Mouse (Mus musculus): Measurements from ENCODE around the gene Rgl1. TPM values are rescaled to one million over a fixed set of nuclear protein-coding genes. Genes with fewer than 3 reads are reported as not detected.

The Rgl1 gene
- polyA plus RNA-seq, 1 experiment from 2014 or later, result 66.1 TPM

DNA sequence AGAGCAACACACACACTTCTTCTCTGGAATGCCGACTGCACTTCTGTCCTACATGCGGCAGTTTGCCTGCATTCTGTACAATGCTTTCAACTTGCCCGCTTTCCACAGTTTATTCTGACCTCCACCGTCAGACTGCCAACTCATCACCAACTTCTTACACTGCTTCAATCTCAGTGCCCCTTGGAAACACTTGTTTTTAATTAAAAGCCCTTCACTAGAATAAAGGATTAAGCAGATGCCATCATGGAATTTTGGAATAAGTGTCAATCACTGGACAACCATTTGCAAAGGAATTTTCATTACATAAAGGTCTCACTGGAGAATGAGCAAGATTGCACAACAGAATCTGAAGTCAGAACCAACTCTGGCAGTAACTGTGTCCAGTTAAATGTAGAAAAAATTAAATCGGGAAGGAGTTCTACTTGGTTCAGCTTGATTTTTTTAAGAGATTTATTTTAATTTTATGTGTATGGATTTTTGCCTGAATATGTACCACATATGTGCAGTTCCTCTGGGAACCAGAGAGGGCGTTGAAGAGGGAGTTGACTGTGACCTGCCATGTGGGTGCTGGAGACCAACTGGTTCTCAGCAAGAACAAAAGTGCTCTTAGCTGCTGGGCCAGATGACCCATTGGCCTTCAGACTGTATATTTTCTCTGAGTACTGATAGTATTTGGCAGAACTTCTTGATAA lies 84.3 kb downstream of the Rgl1 start:
- 0 out of 2 replicates have a peak overlapping the region, but pooled peaks have one; percentile 14 for H3K4me2 ChIP-seq
- no peaks in the 10 kb centered on the region for H3K9me3 ChIP-seq (replicated peaks)
- H3K4me1 ChIP-seq (replicated peaks), result peaks cover 72% of the 10 kb centered on the region
- H3K27ac ChIP-seq (ENCODE audit: poor library complexity, severe bottlenecking), result peak overlapping the region; percentile 95
- peak overlapping the region; percentile 40; the same call in 1 of the 2 replicates for H3K9ac ChIP-seq
- H3K27me3 ChIP-seq (replicated peaks), result no peaks in the 10 kb centered on the region
- WGBS, result 44% methylated on average over 6 of the region's 6 CpGs
- ATAC-seq (ENCODE audit: insufficient number of reproducible peaks, low FRiP score), result no peak
- H3K36me3 ChIP-seq, result no peaks in the 10 kb centered on the region
- no peak overlapping the region for H3K4me3 ChIP-seq

DNA sequence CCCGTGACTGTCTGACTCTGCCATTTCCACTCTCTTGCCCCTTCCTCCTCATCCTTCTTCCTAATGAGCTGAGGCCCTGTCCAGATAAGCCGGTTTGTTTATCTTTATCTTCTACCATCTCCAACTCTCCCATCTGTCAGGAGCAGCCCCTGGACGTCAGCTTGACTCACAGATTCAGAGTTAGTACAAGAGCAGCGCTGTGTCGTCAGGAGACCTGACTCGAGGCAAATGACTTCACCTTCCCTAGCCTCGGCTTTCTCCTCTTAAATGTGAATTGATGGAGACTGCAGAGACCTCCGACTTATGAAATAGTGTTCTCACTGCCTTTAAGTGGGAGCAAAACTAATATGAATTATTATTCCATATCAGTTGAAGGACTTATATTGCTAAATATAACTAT lies 85.0 kb downstream of the Rgl1 start:
- peak overlapping the region; percentile 5; the same call in 1 of the 2 replicates for H3K9ac ChIP-seq
- no peaks in the 10 kb centered on the region for H3K27me3 ChIP-seq (replicated peaks)
- peak overlapping the region; percentile 3; the same call in 1 of the 2 replicates for H3K4me2 ChIP-seq
- ATAC-seq (ENCODE audit: insufficient number of reproducible peaks, low FRiP score), result no peak
- H3K9me3 ChIP-seq (replicated peaks), result no peaks in the 10 kb centered on the region
- no peaks in the 10 kb centered on the region for H3K36me3 ChIP-seq
- 16% methylated on average over 8 of the region's 8 CpGs for WGBS
- H3K4me1 ChIP-seq (replicated peaks), result peaks cover 66% of the 10 kb centered on the region
- no peak overlapping the region for H3K4me3 ChIP-seq
- H3K27ac ChIP-seq (ENCODE audit: poor library complexity, severe bottlenecking), result peak overlapping the region; percentile 1; the same call in 1 of the 2 replicates

DNA sequence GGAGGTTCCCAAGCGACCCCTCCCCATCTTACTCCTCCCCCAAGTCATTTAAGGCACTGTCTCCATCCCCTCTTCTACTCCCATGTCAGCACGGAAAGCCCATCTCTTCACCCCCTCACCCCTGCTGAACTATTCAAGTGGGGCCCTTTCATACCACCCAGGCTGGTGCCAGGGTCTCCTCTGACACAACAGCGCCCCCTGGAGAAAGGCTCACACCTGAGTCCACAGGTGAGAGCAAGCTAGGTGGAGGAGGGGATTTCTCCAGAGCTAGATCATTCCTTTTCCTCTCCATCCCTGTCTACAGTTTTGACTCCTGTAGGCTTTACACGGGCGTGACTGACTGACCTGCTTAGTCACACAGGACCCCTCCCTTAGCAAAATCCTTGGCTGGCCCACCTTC lies 87.7 kb downstream of the Rgl1 start:
- no peak; the same call in 1 of the 2 replicates for ATAC-seq (ENCODE audit: insufficient number of reproducible peaks, low FRiP score)
- Histone ChIP-seq H3K4me3 (no peak overlapping the region), H3K27ac (ENCODE audit: poor library complexity, severe bottlenecking) (no peak overlapping the region), H3K36me3 (no peaks in the 10 kb centered on the region), H3K9me3 (replicated peaks) (no peaks in the 10 kb centered on the region), H3K9ac (no peak overlapping the region), H3K4me1 (replicated peaks) (peaks cover 44% of the 10 kb centered on the region), H3K4me2 (no peak overlapping the region), H3K27me3 (replicated peaks) (no peaks in the 10 kb centered on the region)
- WGBS, result 49% methylated on average over 5 of the region's 5 CpGs

DNA sequence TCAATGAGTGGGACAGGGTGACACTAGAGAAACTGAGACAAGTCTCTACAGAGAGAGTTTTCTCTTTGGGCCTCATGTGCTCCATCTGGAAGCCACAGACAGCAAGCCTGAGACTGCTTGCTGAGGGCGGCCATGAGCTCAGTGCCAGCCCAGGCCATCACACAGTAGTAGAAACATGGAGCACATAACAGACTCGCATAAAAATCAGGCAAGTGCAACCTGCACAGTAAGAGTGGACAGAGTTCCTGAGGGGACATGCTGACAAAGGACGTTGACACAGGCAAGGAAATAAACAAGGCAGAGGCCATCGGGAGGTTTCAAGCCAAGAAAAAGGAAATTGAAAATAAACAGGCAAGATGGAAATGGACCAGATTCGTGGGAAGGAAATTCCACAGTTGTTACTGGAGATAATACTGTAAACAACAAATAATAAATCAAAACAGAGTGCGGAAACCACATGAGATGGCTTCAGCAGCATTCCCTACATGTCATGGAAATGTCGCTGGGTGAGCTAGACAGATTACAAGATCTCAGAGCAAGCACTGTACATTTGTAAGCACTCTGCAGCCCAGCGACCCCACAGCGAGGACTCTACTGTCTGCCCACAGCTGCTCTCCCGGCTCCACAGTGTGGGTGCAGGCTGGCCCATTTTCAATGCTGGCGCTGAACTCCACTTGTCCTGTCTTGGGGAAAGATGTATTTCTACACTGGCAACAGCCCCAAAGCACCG lies 88.5 kb downstream of the Rgl1 start:
- no peak overlapping the region for H3K4me3 ChIP-seq
- no peaks in the 10 kb centered on the region for H3K27me3 ChIP-seq (replicated peaks)
- no peaks in the 10 kb centered on the region for H3K9me3 ChIP-seq (replicated peaks)
- peaks cover 37% of the 10 kb centered on the region for H3K4me1 ChIP-seq (replicated peaks)
- H3K27ac ChIP-seq (ENCODE audit: poor library complexity, severe bottlenecking), result no peak overlapping the region
- no peak overlapping the region for H3K4me2 ChIP-seq
- ATAC-seq (ENCODE audit: insufficient number of reproducible peaks, low FRiP score), result no peak
- 58% methylated on average over 12 of the region's 12 CpGs for WGBS
- H3K9ac ChIP-seq, result no peak overlapping the region
- H3K36me3 ChIP-seq, result no peaks in the 10 kb centered on the region

DNA sequence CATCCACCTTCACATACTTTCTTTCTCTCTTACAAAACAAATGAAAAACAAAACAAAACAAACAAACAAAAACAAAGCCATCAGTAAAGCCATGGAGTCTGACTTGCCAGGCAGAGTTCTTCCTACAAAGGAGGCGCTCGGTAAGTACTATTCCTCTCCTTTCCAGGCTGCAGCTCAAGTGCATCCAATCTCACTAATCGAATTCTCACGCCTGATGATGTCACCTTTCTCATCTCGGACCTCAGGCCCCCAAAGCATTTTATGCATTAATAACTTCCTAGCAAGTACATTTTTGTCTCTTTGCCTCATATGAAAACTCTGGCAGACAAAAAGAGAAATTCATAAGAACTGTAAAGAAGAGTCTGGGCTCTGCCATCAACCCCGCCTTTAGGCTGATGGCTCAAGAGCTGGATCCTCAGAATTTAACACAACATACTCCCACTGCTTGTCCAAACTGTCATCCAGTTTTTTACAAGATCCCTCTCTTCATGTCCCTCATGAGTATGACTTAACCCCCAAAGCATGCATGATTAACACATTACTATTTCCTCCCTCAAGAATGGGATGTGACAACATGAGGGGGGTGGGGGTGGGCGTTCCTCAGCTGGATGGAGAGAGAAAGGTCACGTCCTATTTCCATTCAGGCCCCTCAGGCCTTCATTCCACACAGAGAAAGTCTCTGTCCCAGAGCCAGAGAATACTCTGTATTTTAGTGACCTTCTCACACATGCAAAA lies 96.5 kb downstream of the Rgl1 start:
- Histone ChIP-seq H3K4me3 (no peak overlapping the region), H3K36me3 (no peaks in the 10 kb centered on the region), H3K9me3 (replicated peaks) (no peaks in the 10 kb centered on the region), H3K4me2 (no peak overlapping the region; the same call in 1 of the 2 replicates), H3K4me1 (replicated peaks) (peaks cover 22% of the 10 kb centered on the region), H3K27ac (ENCODE audit: poor library complexity, severe bottlenecking) (peak overlapping the region; percentile 73), H3K27me3 (replicated peaks) (no peaks in the 10 kb centered on the region), H3K9ac (no peak overlapping the region)
- ATAC-seq (ENCODE audit: insufficient number of reproducible peaks, low FRiP score), result peak; percentile 66
- 37% methylated on average over 8 of the region's 8 CpGs for WGBS

DNA sequence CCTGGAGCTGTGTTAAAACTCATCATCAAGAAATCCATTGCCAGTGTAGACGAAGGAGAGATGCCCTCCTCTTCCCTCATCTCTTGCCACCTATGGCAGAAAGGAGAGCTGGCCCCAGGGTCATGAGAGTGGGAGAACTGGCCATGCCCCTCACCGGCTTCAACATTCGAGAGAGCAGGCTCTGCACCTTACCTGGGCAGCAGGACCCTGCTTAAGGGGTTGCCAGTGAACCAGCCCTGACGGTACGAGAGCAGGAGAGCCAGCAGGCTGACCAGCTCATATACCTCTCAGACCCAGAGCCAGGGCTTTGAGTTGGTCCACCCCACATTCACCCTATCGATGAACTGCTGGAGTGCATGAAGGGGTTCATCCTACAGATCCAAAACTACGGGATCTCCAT lies 105.7 kb downstream of the Rgl1 start:
- 86% methylated on average over 7 of the region's 7 CpGs for WGBS
- H3K9ac ChIP-seq, result no peak overlapping the region
- no peaks in the 10 kb centered on the region for H3K9me3 ChIP-seq (replicated peaks)
- H3K27me3 ChIP-seq (replicated peaks), result no peaks in the 10 kb centered on the region
- H3K36me3 ChIP-seq, result no peaks in the 10 kb centered on the region
- no peak for ATAC-seq (ENCODE audit: insufficient number of reproducible peaks, low FRiP score)
- H3K4me3 ChIP-seq, result no peak overlapping the region
- H3K4me2 ChIP-seq, result no peak overlapping the region
- no peaks in the 10 kb centered on the region for H3K4me1 ChIP-seq (replicated peaks)
- no peak overlapping the region for H3K27ac ChIP-seq (ENCODE audit: poor library complexity, severe bottlenecking)

DNA sequence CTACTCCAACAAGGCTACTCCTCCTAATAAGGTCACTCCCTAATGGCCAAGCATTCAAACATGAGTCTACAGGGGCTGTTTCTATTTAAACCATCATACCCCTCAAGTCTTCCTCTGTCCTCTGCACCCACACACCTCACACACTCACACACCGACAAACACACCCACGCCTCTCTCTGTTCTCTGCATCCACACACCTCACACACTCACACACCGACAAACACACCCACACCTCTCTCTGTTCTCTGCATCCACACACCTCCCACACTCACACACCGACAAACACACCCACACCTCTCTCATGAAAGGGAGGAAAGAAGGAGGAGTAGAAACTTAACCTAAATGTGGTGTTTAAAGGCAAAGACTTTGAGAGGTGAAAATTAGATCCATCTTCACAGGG lies 106.2 kb downstream of the Rgl1 start:
- H3K4me3 ChIP-seq, result no peak overlapping the region
- H3K27me3 ChIP-seq (replicated peaks), result no peaks in the 10 kb centered on the region
- ATAC-seq (ENCODE audit: insufficient number of reproducible peaks, low FRiP score), result no peak
- H3K4me1 ChIP-seq (replicated peaks), result no peaks in the 10 kb centered on the region
- WGBS, result 80% methylated on average over 4 of the region's 4 CpGs
- H3K36me3 ChIP-seq, result no peaks in the 10 kb centered on the region
- H3K9ac ChIP-seq, result no peak overlapping the region
- no peak overlapping the region for H3K4me2 ChIP-seq
- no peak overlapping the region for H3K27ac ChIP-seq (ENCODE audit: poor library complexity, severe bottlenecking)
- no peaks in the 10 kb centered on the region for H3K9me3 ChIP-seq (replicated peaks)

DNA sequence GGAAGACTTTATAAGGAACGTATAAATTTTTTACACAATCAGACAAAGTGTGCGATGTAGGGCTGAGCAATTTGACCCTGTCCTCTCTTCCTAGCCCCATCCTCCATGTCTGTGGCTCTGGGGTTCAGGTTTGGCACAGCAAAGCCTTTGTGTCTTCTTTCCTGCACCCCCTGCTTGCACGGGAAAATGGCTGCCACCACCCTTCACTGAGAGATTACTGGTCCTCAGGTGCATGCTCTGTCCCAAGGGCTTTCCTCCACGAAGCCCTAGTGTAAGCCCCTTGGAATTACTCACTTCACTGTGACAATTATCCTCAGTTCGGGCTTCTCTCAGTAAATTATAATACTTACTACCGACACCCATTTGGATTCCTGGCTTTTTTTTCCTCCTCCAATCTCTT lies 109.5 kb downstream of the Rgl1 start:
- ATAC-seq (ENCODE audit: insufficient number of reproducible peaks, low FRiP score), result no peak
- Histone ChIP-seq H3K4me2 (no peak overlapping the region), H3K27me3 (replicated peaks) (no peaks in the 10 kb centered on the region), H3K36me3 (no peaks in the 10 kb centered on the region), H3K9ac (no peak overlapping the region), H3K4me1 (replicated peaks) (no peaks in the 10 kb centered on the region), H3K9me3 (replicated peaks) (no peaks in the 10 kb centered on the region), H3K27ac (ENCODE audit: poor library complexity, severe bottlenecking) (no peak overlapping the region), H3K4me3 (no peak overlapping the region)
- WGBS, result 74% methylated on average over 6 of the region's 6 CpGs

DNA sequence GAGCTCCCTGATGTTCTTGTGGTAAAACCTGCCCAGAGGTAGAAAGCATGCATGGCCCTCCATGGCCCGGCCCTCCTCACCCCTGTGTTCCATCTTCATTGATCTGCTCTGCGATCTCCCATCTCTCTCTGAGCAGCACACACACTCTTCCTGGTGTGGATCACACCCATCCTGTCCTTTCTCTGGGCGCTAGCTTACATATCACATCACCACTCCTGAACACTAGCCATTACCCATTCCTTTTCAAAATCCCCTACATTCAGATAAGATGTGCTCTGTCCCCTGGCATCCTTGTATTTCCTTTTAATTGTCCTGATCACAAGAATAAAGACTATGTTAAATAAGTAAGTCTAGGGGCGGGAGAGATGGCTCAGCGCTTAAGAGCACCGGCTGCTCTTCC lies 111.3 kb downstream of the Rgl1 start:
- Histone ChIP-seq H3K27ac (ENCODE audit: poor library complexity, severe bottlenecking) (no peak overlapping the region), H3K27me3 (replicated peaks) (no peaks in the 10 kb centered on the region), H3K4me2 (no peak overlapping the region), H3K9ac (no peak overlapping the region), H3K4me1 (replicated peaks) (peaks cover 6% of the 10 kb centered on the region; the same call in 1 of the 2 replicates), H3K4me3 (no peak overlapping the region), H3K9me3 (replicated peaks) (no peaks in the 10 kb centered on the region), H3K36me3 (no peaks in the 10 kb centered on the region)
- 91% methylated on average over 6 of the region's 6 CpGs for WGBS
- ATAC-seq (ENCODE audit: insufficient number of reproducible peaks, low FRiP score), result no peak

DNA sequence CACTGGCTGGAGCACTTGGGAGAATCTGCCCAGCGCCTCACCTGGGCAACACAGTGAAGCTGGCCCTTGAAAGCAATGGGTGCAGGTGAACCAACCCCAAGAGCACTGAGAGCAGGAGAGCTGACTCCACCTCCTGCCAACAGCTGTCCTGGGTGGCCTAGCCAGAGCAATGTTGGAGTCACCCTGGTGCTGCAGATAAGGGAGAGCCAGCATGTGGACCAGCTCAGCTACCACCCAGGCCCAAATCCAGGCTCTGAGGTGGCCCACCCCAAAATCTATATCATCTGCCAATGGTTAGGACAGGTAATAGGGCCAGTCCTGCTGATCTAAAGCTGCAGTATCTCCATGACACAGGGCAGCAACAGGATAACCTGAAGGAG lies 114.7 kb downstream of the Rgl1 start:
- H3K27me3 ChIP-seq (replicated peaks), result no peaks in the 10 kb centered on the region
- no peaks in the 10 kb centered on the region for H3K36me3 ChIP-seq
- peaks cover 16% of the 10 kb centered on the region for H3K4me1 ChIP-seq (replicated peaks)
- ATAC-seq (ENCODE audit: insufficient number of reproducible peaks, low FRiP score), result peak; percentile 54; the same call in 1 of the 2 replicates
- 91% methylated on average over 1 of the region's 1 CpGs for WGBS
- H3K9me3 ChIP-seq (replicated peaks), result no peaks in the 10 kb centered on the region
- no peak overlapping the region for H3K4me3 ChIP-seq
- no peak overlapping the region for H3K4me2 ChIP-seq
- no peak overlapping the region for H3K9ac ChIP-seq
- no peak overlapping the region for H3K27ac ChIP-seq (ENCODE audit: poor library complexity, severe bottlenecking)

DNA sequence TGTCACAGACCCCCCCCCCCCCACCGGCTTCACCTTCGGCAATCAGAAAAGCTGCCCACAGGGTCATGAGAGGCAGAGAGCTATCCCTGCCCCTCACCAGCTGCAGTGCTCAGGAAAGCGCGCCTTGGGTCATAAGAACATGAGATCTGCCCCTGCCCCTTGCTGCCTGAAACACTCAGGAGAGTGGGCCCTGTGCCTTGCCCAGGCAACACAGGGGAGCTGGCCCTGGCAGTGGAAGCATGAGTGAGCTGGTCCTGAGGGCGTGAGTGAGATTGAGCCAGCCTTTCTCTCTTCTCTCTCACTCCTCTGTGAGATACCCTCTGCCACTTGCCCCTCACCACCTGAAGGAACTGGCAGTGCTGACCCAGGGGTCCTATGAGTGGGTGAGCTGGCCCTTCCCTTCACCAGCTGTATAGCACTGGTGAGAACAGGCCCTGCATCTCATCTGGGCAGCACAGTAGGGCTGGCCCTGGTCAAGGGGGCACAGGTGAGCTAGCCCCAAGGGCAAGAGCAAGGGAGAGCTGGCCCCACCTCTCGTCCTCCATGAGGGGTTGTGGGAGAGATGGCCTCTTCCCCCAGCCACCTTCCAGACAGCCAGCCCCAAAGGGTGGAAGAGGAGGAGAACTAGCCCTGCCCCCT lies 115.2 kb downstream of the Rgl1 start:
- no peak overlapping the region for H3K27ac ChIP-seq (ENCODE audit: poor library complexity, severe bottlenecking)
- no peaks in the 10 kb centered on the region for H3K36me3 ChIP-seq
- H3K9ac ChIP-seq, result no peak overlapping the region
- H3K9me3 ChIP-seq (replicated peaks), result no peaks in the 10 kb centered on the region
- no peak overlapping the region for H3K4me3 ChIP-seq
- H3K27me3 ChIP-seq (replicated peaks), result no peaks in the 10 kb centered on the region
- no peak overlapping the region for H3K4me2 ChIP-seq
- WGBS, result 83% methylated on average over 6 of the region's 6 CpGs
- peak; percentile 37 for ATAC-seq (ENCODE audit: insufficient number of reproducible peaks, low FRiP score)
- H3K4me1 ChIP-seq (replicated peaks), result peaks cover 17% of the 10 kb centered on the region
